Mouse (Mus musculus): ENCODE measurements around the gene Srl. TPM values are rescaled to one million over a fixed set of nuclear protein-coding genes. Genes with fewer than 3 reads are reported as not detected.
"Not testable (repeated sequence)": the region's sequence is repeated elsewhere in the genome, so short reads cannot be mapped to it uniquely, and the experiment has no call there.

Srl gene
- total RNA-seq, 2 experiments from 2014 or later, result 14.2 to 18.8 TPM

DNA sequence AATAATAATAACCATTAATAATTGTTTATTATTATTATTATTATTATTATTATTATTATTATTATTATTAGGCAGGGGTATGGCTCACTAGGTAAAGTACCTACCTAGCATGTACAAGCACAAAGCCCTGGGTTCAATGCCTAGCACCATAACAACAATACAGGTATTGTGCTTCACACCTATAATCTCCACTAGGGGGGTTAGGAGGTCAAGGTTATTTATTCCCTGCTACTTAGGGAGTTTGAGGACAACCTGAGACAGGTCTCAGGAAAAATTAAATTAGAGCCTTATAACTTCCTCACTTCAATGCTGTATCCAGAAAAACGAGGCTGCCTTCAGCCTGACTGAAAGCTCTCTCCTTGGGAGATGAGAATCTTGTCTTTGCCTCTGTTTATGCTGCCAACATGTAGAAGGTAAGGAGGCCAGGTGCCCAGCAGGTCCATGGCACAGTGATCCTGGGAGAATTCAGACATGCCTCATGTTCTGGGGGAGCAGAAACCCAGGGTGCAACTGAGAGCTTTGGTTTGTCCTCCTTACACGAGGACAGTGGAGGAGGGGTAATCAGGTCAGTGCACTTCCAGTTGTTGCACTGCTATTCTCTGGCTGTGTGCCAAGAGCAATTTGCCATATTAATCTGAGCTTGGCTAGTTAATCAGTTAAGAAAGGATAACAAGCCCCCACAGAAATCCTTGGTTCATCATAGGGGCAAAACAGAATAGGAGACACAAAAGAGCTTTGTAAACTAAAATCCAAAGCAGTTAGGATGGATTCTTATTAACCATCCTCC, 48.6 kb downstream of the Srl start:
- intact Hi-C loops (cut with DNase I), result no loop called here
- no peak for DNase-seq (ENCODE audit: low spot score in 2 of 2)

DNA sequence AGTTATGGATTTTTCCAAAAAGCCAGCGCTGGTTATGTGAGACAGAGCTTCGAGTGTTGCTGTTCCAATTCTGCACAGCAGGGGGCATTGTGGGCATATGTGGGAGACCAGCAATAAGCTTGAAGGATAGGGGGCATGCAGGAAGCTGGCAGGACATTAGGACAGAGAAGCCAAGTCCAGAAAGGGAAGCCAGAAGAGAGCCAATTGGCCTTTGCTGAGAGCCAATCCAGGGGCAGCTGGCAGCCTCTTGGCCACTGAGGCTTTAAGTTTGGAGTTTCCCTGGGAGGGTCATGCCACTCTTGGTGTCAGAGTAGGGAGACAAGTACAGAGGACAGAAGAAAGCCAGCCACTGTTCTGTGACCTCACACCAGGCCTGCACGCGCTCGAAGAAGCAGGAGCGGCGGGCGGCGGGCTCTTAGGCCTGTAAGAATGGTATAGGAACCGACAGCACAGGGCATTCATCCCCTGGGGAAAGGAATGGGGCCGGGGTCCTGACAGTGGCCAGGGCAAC, 52.4 kb downstream of the Srl start:
- intact Hi-C loops (cut with DNase I), result loop anchor here (2.0 to 5.0 kb wide), 2 partner anchors 54 to 118 kb away; no protein-coding TSS in a partner anchor
- DNase-seq (ENCODE audit: low spot score in 2 of 2), result peak; percentile 94 to 95

DNA sequence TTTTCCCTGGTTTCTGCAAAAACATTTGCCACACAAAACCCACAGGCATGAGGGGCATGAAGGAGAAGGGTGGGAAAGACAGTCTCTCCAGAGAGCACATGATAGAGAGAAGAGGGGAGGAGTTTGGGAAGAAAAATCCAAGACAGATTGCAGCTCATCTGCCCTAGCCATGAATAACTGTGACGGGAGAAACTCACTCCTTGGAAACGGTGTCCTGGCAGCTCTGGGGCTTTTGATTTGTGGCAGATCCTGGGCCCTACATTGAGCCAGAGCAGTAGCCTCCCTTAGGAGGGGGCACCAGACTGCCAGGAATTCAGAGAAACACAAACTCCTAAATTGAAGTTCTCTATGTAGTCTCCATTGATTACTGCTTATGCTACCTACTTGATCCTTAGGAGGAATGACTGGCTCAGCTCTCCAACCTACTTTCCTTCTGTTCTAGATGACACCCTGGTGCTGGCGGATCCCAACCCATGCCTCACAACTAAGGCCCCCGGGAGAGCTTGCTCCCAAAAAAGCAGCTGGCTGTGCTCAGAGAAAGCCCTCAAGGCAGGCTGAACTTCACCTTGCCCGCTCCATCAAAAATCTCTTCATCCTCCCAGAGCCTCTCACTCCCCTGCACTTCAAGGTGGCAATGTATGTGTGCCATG, 60.9 kb downstream of the Srl start:
- intact Hi-C loops (cut with DNase I), result no loop called here
- peak; percentile 19 to 70 for DNase-seq (ENCODE audit: low spot score in 2 of 2)

DNA sequence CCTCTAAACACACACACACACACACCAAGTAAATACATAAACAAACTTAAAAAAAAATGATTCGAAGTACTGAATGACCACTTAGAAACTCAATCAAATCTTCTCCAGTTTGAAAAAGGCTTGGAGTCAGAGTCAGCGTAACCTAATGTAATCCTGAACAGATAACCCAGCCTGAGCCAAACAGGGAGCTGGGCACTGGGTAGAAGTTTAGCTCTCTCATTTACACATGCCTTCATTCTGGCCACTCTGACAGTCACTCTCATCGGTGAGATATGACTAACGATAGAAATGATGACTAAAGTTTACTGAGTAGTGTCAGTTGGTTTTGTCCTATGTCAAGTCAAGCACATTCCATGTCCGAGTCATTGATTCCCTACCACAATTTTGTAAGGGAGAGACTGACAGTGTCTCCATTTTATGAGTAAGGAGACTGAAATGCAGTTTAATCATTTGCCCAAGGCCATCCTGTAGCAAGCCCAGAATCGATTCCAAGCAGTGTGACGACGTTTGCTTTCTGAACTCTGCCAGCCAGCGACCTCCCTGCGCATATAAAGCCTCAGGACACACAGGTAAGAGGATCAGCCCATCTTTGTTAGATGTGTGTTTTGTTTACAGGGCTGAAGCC, 63.9 kb downstream of the Srl start:
- intact Hi-C loops (cut with DNase I), result no loop called here

DNA sequence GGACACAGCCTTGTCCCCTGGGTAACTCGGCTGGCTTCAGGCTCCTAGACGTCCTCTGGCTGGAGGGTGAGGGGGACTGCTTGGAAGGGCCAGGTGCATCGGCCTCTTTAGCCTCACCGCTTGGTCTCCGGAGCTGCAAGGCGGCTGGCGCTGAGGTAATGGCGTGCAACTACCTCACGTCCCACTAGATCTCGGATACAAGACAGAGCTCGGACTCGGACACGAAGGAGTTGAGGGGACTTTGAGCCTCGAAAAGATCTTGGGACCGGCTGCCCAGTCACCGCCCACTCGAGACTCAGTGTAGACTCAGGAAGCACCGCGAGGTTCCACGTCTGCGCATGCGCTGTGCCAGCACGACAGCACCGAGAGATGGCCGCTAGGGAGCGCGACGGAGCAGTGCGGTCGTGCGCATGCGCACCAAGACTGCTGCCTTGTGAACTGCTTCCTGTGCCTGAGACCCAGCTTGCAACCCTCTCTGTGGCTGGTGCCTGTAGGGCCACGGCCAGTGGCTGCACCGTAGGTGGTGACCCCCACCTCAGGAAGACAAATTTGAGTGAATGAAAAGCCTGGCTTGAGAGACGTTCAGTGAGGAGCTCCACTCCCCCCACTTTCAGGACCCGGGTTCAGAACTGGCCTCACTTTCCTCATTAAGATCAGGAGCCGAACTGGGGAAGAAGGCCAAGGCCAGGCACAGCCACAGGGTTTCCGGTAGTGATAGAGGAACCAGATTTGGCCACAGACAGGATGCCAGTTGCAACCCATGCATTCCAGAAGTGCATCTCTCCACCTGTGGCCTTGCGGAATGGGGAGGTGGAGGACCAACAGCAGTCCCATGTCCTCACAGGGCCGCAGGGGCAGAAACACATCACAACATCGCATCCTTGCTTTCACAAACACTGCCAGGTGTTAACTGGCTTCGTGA, 66.5 kb downstream of the Srl start:
- intact Hi-C loops (cut with DNase I), result loop anchor here (5.0 kb wide), 2 partner anchors 58 to 158 kb away; no protein-coding TSS in a partner anchor
- peak; percentile 94 to 97 for DNase-seq (ENCODE audit: low spot score in 2 of 2)

More for the DNA sequence above, 63.9 kb downstream of the Srl start:
- DNase-seq (ENCODE audit: low spot score in 2 of 2), result no peak

DNA sequence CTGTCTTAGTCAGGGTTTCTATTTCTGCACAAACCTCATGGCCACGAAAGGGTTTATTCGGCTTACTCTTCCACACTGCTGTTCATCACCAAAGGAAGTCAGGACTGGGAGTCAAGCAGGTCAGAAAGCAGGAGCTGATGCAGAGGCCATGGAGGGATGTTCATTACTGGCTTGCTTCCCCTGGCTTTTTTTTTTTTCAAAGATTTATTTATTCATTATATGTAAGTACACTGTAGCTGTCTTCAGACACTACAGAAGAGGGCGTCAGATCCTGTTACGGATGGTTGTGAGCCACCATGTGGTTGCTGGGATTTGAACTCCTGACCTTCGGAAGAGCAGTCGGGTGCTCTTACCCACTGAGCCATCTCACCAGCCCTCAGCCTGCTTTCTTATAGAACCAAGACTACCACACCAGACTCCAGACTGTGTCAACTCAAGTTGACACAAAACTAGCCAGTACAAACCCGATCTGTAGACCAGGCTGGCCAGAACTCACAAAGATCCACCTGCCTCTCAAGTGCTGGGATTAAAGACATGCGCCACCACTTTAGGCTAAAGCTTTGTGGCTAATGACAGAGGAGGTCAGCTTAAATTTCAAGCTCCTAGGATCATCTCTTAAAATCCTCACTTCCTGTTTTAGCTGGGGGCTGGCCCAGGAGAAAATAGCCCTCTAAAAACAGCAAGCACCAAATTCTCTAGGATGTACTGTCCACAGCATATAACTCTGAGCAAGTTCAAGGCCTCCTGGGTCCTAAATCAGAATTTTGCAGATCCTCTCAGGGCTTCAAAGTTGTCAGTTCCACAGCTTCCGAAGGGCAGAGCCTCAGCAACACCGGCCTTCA, 67.4 kb downstream of the Srl start:
- not testable (repeated sequence) for DNase-seq (ENCODE audit: low spot score in 2 of 2)
- intact Hi-C loops (cut with DNase I), result loop anchor here (5.0 kb wide), 2 partner anchors 57 to 157 kb away; no protein-coding TSS in a partner anchor

DNA sequence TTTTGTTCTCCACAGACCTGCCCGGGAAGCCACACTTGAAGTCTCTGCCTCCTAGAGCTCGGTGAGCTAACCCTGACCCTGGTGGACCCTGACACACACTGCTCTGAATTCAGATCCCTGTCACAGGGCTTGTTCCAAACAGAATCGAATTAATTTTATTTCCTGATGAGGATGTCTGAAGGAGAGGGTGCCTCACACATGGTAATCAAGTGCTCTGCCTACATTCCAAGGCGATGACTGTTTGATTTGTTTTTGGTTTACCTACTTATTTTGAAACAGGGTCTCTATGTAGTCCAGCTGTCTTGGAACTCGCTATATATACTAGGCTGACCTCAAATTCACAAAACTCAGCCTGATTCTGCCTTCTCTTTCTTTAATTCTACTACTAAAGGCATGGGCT, 68.4 kb downstream of the Srl start:
- intact Hi-C loops (cut with DNase I), result loop anchor here (5.0 kb wide), 2 partner anchors 56 to 156 kb away; no protein-coding TSS in a partner anchor

DNA sequence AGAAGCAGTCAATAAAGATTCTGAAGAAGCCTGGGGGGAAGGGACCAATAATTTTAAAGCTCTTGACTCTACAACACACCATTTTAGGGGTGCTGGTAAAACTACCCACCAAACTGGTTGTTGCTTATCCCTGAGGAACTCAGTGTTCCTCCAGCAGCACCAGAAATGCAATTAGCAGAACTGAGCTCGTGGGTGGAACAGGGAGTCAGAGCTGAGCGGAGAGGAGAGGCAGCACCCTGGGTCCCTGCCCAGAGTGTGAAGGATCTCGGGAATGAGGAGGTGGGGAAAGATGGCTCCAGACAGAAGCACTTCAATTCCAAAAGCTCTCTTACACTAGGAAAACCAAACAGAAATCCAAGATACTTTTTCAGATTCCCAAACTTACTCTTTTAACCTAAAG, 68.9 kb downstream of the Srl start:
- intact Hi-C loops (cut with DNase I), result loop anchor here (5.0 kb wide), 2 partner anchors 55 to 155 kb away; no protein-coding TSS in a partner anchor

More for the DNA sequence above, 68.4 kb downstream of the Srl start:
- no peak for DNase-seq (ENCODE audit: low spot score in 2 of 2)

DNA sequence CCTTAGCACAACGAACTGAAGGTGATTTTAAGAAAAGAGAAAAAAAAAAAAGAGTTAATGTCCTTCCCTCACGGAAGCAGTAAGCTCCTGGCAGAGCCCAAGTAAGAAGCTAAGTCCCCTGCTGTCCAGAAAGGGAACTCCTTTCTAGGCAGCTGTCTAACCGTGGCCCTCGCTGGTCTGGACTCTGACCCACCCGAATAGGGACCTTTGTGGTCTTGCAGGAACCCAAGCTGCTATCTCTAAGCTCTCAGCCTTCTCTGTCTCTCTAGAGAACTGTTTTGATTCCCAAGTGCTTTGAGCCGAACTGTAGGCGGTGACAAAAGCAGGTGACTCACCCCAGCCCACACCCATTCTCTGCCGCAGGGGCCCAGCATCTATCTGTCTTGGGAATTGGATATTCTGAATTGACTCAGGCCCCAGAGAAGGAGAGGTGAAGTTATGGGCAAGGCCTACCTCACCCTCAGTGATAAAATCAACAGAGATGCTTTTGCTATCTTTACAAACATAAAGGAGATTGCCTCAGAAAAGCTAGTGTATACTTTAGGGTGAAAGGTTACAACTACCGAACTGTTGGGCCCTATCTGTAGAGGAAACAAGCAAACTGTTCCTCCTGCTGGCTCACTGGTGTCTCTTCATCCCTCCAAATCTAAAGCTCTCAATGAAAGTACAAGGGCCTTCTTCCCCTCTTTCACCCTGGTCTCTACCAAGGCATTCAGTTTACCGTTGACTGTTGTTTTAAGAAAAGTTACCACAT, 71.8 kb downstream of the Srl start:
- intact Hi-C loops (cut with DNase I), result loop anchor here (5.0 kb wide), 2 partner anchors 52 to 152 kb away; no protein-coding TSS in a partner anchor
- DNase-seq (ENCODE audit: low spot score in 2 of 2), result peak in 1 of 2 experiments; percentile 28

More for the DNA sequence above, 68.9 kb downstream of the Srl start:
- DNase-seq (ENCODE audit: low spot score in 2 of 2), result peak; percentile 80 to 90

DNA sequence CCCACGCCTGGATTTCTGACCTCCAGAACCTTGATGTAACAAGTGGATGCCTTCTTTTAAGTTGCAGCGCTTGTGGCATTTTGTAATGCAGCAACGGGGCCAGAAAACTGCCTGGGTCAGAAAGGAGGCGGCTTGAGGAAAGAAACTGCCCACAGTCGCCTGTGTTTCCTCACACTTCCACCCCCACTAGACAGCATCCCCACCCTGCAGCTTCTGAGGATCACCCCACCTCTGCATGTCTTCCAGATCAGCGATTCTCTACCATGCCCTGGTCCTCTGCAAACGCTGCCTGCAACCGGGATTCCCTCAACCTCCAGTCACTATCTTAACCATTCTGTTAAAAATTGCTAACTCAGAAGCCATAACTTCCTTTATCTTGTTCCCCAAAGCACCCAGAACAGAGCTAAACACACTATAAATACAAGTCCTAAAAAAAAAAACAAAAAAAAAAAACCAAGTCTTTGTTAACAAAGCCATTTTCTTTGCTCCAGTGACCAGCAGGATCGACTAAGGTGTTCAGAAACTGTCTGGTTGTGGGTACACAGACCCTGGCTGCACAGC, 77.0 kb downstream of the Srl start:
- intact Hi-C loops (cut with DNase I), result no loop called here
- DNase-seq (ENCODE audit: low spot score in 2 of 2), result no peak

DNA sequence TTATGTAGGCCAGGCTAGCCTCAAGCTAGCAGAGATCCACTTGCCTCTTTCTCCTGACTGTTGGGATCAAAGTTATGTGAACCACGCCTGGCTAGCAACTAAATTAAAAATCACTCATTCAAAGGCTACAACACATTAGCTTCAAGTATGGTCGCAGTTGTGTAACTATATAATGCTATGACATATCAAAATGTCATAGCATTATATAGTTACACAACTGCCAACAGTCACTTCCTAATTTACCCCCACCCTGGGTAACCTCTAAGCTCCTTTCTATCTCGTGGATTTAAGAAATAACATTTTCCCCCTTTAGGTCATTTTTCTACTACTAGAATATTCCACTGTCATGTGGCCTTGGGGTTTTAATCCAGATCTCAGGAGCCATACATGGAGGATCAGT, 83.7 kb downstream of the Srl start:
- intact Hi-C loops (cut with DNase I), result loop anchor here (5.0 kb wide), 1 partner anchor 41 kb away; no protein-coding TSS in a partner anchor

DNA sequence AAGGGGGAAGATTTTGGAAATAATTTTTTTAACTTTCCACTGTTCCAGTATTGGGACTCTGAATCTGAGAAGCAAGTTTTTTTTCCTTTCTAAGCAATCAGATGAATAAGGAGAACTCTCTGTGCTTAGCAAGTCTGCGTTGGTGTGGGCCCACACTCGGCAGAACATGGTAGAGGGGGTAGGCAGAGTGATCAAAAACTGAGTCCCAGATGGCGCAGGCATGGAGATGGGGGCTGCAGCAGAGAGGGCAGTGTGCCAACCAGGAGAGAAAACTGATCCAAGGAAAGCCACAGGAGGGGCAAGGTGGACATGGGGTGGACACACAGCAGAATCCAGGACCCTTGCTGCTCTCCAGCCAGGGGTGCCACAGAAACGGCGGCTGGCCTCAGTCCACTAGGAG, 85.2 kb downstream of the Srl start:
- intact Hi-C loops (cut with DNase I), result loop anchor here (5.0 kb wide), 1 partner anchor 39 kb away; no protein-coding TSS in a partner anchor
- peak; percentile 74 to 87 for DNase-seq (ENCODE audit: low spot score in 2 of 2)

More for the DNA sequence above, 83.7 kb downstream of the Srl start:
- DNase-seq (ENCODE audit: low spot score in 2 of 2), result no peak

DNA sequence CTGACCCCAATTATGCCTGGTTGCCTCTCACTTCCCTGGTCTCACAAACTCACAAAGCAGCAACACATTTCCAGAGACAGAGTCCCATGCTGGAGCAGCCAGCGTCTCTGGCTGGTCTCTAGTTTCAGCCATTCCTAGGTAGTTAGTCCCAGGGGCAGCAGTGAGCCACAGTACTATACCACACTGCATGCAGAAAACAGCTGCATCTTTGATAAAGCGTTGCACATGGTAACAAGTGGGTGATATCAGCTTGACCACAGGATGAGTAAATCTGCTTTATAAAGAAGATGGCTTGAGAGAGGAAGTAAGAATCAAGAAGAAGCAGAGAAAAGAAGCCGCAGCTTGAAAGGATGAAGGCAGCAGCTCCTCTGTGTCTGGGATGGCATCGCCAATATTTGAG, 85.9 kb downstream of the Srl start:
- no peak for DNase-seq (ENCODE audit: low spot score in 2 of 2)
- intact Hi-C loops (cut with DNase I), result loop anchor here (5.0 kb wide), 1 partner anchor 38 kb away; no protein-coding TSS in a partner anchor

DNA sequence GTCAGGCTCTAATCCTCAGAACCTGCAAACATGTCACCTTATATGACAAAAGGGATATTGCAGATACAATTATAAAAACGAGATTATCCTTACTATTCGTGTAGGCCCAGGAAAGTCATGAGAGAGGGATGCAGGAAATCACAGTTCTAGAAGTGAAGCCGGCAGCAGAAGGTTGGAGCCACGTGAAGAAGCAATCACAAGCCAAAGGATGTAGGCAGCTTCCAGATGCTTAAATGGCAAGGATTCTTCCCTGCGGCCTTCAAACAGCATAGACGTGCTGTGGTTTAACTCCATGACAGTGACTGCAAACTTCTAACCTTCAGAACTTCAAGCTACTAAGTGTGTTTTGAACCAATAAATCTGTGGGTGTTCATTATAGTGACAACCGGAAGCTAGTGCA, 87.1 kb downstream of the Srl start:
- DNase-seq (ENCODE audit: low spot score in 2 of 2), result peak in 1 of 2 experiments; percentile 64
- intact Hi-C loops (cut with DNase I), result no loop called here

DNA sequence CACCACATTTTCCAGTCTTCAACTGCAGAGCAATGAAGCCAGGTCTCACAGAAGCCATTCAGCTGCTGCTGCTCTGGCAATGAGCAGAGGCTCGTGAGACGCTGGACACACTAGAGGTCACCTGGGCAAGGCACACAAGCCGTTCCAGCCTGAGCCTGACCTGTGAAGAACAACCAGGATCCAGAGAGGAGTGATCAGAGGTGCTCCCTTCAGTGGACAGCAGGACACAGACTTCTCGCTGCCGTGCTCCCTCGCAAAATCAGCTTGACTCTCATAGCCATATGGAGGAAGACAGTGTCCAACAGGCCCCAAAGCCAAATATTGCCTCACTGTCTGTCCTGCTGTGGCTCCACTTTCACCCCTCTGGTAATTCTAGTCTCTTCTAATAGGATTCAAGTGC, 92.2 kb downstream of the Srl start:
- no peak for DNase-seq (ENCODE audit: low spot score in 2 of 2)
- intact Hi-C loops (cut with DNase I), result no loop called here

DNA sequence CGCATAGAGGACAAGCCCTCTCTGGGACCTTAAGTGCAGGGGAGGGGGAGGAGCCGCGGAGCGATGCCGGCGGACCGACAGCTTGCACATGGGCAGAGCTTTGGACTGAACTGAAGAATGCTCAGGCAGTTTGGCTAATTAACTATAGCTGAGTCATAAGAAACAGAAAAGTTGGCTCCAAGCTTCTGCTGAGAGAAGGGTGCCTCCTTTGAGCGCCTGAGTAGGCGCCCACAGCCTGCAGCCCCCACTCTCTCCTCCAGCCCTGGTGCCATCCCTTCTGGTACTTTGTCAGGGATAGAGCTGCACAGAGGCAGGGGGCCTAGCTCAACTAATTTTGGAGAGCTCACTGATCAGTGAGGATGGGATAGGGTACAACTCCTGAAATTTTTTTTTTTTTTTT, 93.4 kb downstream of the Srl start:
- peak; percentile 56 to 66 for DNase-seq (ENCODE audit: low spot score in 2 of 2)
- intact Hi-C loops (cut with DNase I), result no loop called here

DNA sequence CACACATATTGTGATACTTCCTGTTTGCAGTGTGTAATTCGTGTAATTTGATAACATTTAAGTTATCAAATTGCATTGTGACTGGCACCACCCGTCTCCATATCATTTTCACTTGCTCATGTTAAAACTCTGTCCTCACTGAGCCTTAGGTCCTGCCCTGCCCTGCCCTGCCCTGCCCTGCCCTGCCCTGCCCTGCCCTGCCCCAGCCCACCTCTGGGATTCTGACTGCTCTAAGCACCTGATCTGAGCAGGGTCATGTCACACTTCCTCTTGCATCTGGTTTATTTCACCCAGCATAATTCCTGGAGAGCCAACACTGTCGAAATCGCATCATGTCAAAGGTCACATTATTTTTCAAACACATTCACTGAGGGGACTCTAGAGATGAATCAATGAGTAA, 95.2 kb downstream of the Srl start:
- no peak for DNase-seq (ENCODE audit: low spot score in 2 of 2)
- intact Hi-C loops (cut with DNase I), result no loop called here

All from left cerebral cortex, postnatal 14 days (tissue).